In genomic region chr8:78549971-78550751, GRCm38 (mm10) we compare ENCODE assay signal across 14 mouse cellular contexts. TPM values are rescaled to one million over a fixed set of nuclear protein-coding genes. Genes with fewer than 3 reads are reported as not detected.
DNase-seq lines count a peak whose midpoint lies in the region; ATAC-seq lines count a peak whose summit lies in the region.
"Had no signal": no experiment of that assay in that cellular context is flagged by ENCODE, and none has a peak within 500 bp of the region (broad histone marks: within the 10 kb centered on the region; RNA-seq: fewer than 3 reads in every experiment).

No protein-coding gene starts in this region.

- H3K4me1 ChIP-seq in hindbrain, embryonic 16.5 days (ENCODE audit: control insufficient read depth, insufficient read depth, low read depth, low read length): peaks cover 5% of the 10 kb centered on the region; the same call in 1 of the 2 replicates
- H3K4me1 ChIP-seq in neural tube, embryonic 13.5 days (replicated peaks): peaks cover 24% of the 10 kb centered on the region

- no peak overlapping the region for H3K9ac ChIP-seq in hindbrain, embryonic 16.5 days (ENCODE audit: low read depth, low read length)
- H3K9ac ChIP-seq in neural tube, embryonic 13.5 days: no peak overlapping the region
- H3K9ac ChIP-seq: embryonic facial prominence, embryonic 12.5 days; liver, embryonic 15.5 days had no signal

- ATAC-seq in hindbrain, embryonic 16.5 days: peak; percentile 60; the same call in 1 of the 2 replicates
- ATAC-seq in neural tube, embryonic 13.5 days (ENCODE audit: low read depth): peak; percentile 52; the same call in 1 of the 2 replicates
- no peak for ATAC-seq in activated CD4-positive, CD25-positive, alpha-beta regulatory T cell, adult 4 months

- no peaks in the 10 kb centered on the region for H3K9me3 ChIP-seq in hindbrain, embryonic 16.5 days (ENCODE audit: control insufficient read depth, low read length)
- H3K9me3 ChIP-seq in neural tube, embryonic 13.5 days: no peaks in the 10 kb centered on the region
- H3K9me3 ChIP-seq: embryonic facial prominence, embryonic 12.5 days; liver, embryonic 15.5 days had no signal

- WGBS in hindbrain, embryonic 16.5 days: 25% methylated on average over 10 of the region's 10 CpGs
- 30% methylated on average over 10 of the region's 10 CpGs for WGBS in neural tube, embryonic 13.5 days

- no peaks in the 10 kb centered on the region for H3K36me3 ChIP-seq in hindbrain, embryonic 16.5 days (ENCODE audit: control insufficient read depth, insufficient read depth, low read length)
- no peaks in the 10 kb centered on the region for H3K36me3 ChIP-seq in neural tube, embryonic 13.5 days
- H3K36me3 ChIP-seq: liver, embryonic 15.5 days had no signal

- H3K4me3 ChIP-seq in hindbrain, embryonic 16.5 days (ENCODE audit: low read length): no peak overlapping the region
- H3K4me3 ChIP-seq in neural tube, embryonic 13.5 days: no peak overlapping the region
- H3K4me3 ChIP-seq: embryonic facial prominence, embryonic 12.5 days; liver, embryonic 15.5 days had no signal

- peak; percentile 57 for DNase-seq in heart, adult 11 months
- DNase-seq in heart, postnatal 36 days: no peak
- DNase-seq in embryo, embryonic 11 days: peak; percentile 25
- no peak for DNase-seq in spleen, postnatal 10 days (ENCODE audit: low spot score in 2 of 2)
- DNase-seq: cerebellum, adult 8-10 months; gastrocnemius, postnatal 36 days; heart, postnatal 4 days; lung, postnatal 36 days; right cerebral cortex, postnatal 25 days had no signal

- H3K4me2 ChIP-seq in hindbrain, embryonic 16.5 days (ENCODE audit: low read length): no peak overlapping the region
- H3K4me2 ChIP-seq in neural tube, embryonic 13.5 days: no peak overlapping the region
- H3K4me2 ChIP-seq: embryonic facial prominence, embryonic 12.5 days; liver, embryonic 15.5 days had no signal

- H3K27ac ChIP-seq in hindbrain, embryonic 16.5 days (ENCODE audit: low read depth, low read length): no peak overlapping the region
- 0 out of 2 replicates have a peak overlapping the region, but pooled peaks have one; percentile 11 for H3K27ac ChIP-seq in neural tube, embryonic 13.5 days (replicated peaks)
- H3K27ac ChIP-seq: embryonic facial prominence, embryonic 12.5 days; liver, embryonic 15.5 days had no signal

- intact Hi-C loops in heart, postnatal 36 days (cut with DNase I): loop anchor here (5.0 kb wide), 1 partner anchor 38 kb away; no protein-coding TSS in a partner anchor

- H3K27me3 ChIP-seq in hindbrain, embryonic 16.5 days (replicated peaks; ENCODE audit: control insufficient read depth, insufficient read depth, low read length): no peaks in the 10 kb centered on the region
- H3K27me3 ChIP-seq in neural tube, embryonic 13.5 days: no peaks in the 10 kb centered on the region
- H3K27me3 ChIP-seq: embryonic facial prominence, embryonic 12.5 days; liver, embryonic 15.5 days had no signal

RNA-seq across cellular contexts. Expression of gene Slc10a7, which starts 41.0 kb away (rescaled TPM):
- 1 to 10 TPM; 5.3 to 7.1 TPM for total RNA-seq in heart, postnatal 36 days (2021)
- polyA plus RNA-seq in hindbrain, embryonic 16.5 days (2015; fragmentation: Nextera tagmentation; extraction: Ambion mirVana): 8.7 and 10.3 TPM in 2 replicates
- polyA plus RNA-seq in neural tube, embryonic 13.5 days (2015; fragmentation: Nextera tagmentation; extraction: Ambion mirVana): 10.8 and 12.8 TPM in 2 replicates
- polyA plus RNA-seq in activated CD4-positive, CD25-positive, alpha-beta regulatory T cell, adult 4 months (2017; shearing (Covaris generic)): 10 to 100 TPM; 12.6 to 14.7 TPM

RNA-seq across cellular contexts. Expression of gene Rbmxl1, which starts 41.5 kb away (rescaled TPM):
- 10 to 100 TPM; 15.2 to 20.3 TPM for total RNA-seq in heart, postnatal 36 days (2021)
- 180 and 184 TPM in 2 replicates for polyA plus RNA-seq in hindbrain, embryonic 16.5 days (2015; fragmentation: Nextera tagmentation; extraction: Ambion mirVana)
- polyA plus RNA-seq in neural tube, embryonic 13.5 days (2015; fragmentation: Nextera tagmentation; extraction: Ambion mirVana): 198 and 234 TPM in 2 replicates
- 100 to 1,000 TPM in 1 of 2 experiments, 10 to 100 TPM in 1; 88.2 to 121 TPM for polyA plus RNA-seq in activated CD4-positive, CD25-positive, alpha-beta regulatory T cell, adult 4 months (2017; shearing (Covaris generic))

Comparison
In these comparisons a context has a peak if more than half of its experiments do, and no peak if none do; other contexts are left out.
1. DNase-seq: peak in heart, adult 11 months (single experiment) and embryo, embryonic 11 days (single experiment); none in heart, postnatal 36 days (0 of 2) and spleen, postnatal 10 days (0 of 2).